Mouse (Mus musculus) bone marrow, adult 2 months (tissue): ENCODE results near the gene Hydin.

ENCODE experiments used
- CTCF ChIP-seq: fragments of 200-500 bp; IDR thresholded peaks from 2 replicates; pipeline ENCODE4 v1.5.1; 2011; ENCODE audit warnings: low read length, control low read depth; ENCODE audit not compliant: control insufficient read depth, insufficient read depth
- POLR2A ChIP-seq: fragments of 200-500 bp; IDR thresholded peaks from 2 replicates; pipeline ENCODE4 v1.6.1; 2011; ENCODE audit warnings: low read depth, mild to moderate bottlenecking, control low read depth, low read length, borderline replicate concordance; ENCODE audit not compliant: control insufficient read depth

GRCm38 (mm10) chr8:110648577-110648976 is 381.8 kb downstream of the Hydin start:
- TF ChIP-seq POLR2A (no peak), CTCF (no peak)
